Mouse (Mus musculus) gastrocnemius, postnatal 10 days (tissue): Measurements from ENCODE around the gene Nsg1. TPM values are rescaled to one million over a fixed set of nuclear protein-coding genes. Genes with fewer than 3 reads are reported as not detected.

ENCODE experiments used
- total RNA-seq, 2 experiments: library from RNA; stranded (reverse); gene quantifications; 2 replicates each; pipeline ENCODE4 v1.2.3; 2021

The Nsg1 gene
- total RNA-seq, 2 experiments from 2014 or later, result 12.9 to 15.4 TPM

Other genes with a start within 250 kb of the Nsg1 start
- 10 to 100 TPM; 15.5 to 18.3 TPM for gene Stx18, start 121.2 kb downstream of the Nsg1 start, total RNA-seq
- gene Zbtb49, start 60.5 kb upstream of the Nsg1 start, total RNA-seq, result 1 to 10 TPM; 3.7 to 6.3 TPM
- gene Lyar, start 60.6 kb upstream of the Nsg1 start, total RNA-seq, result 10 to 100 TPM; 15.4 to 16.2 TPM
- 10 to 100 TPM; 12.1 to 16.4 TPM for gene Tmem128, start 100.3 kb upstream of the Nsg1 start, total RNA-seq
- gene Otop1, start 116.1 kb upstream of the Nsg1 start, total RNA-seq, result under 1 TPM; 0.47 TPM
- not detected for gene Drd5, start 159.5 kb upstream of the Nsg1 start, total RNA-seq